Mouse (Mus musculus) E14TG2a.4 (cell line): ENCODE results near the gene Olfr738.

Experiments
- CTCF ChIP-seq: conservative IDR thresholded peaks from 2 replicates; pipeline ENCODE4 v1.5.1; 2014; ENCODE audit warnings: low read length
- NANOG ChIP-seq: IDR thresholded peaks from 2 replicates; pipeline ENCODE4 v1.6.1; 2014; ENCODE audit warnings: borderline replicate concordance, low read length, mixed read lengths

- TF ChIP-seq CTCF (no peak), NANOG (no peak)
These were observed 26.5 kb upstream of the Olfr738 start, which contains the start of gene Olfr736 for GRCm38 (mm10) chr14:50380863-50381262.
